Mouse (Mus musculus) intestine, postnatal 0 days (tissue): ENCODE measurements at regions not wholly inside any gene's neighbourhood (a gene's known extent, or its start where the extent isn't known, plus 50 kb on each side); places are given as distances from the start of the nearest gene placed in this dataset.

ENCODE experiments used
- ATAC-seq: fragments of 200-750 bp; cut with Nextera tagmentation; 2 replicates; pipeline ENCODE4 v1.8.0; 2017; ENCODE audit warnings: mild to moderate bottlenecking, moderate TSS enrichment, moderate library complexity
- H3K27ac ChIP-seq: fragments of 300-500 bp; sonication (generic); 2 replicates; pipeline ENCODE4 v1.5.1; 2014; ENCODE audit warnings: mild to moderate bottlenecking, low read depth, low read length, moderate library complexity
- H3K27me3 ChIP-seq: fragments of 300-500 bp; sonication (generic); replicated peaks from 2 replicates; pipeline ENCODE4 v1.6.1; 2014; ENCODE audit warnings: low read length, mixed read lengths; ENCODE audit not compliant: control insufficient read depth, insufficient read depth
- H3K36me3 ChIP-seq: fragments of 300-500 bp; sonication (generic); 2 replicates; pipeline ENCODE4 v1.6.1; 2014; ENCODE audit warnings: mild to moderate bottlenecking, moderate library complexity; ENCODE audit not compliant: control insufficient read depth, insufficient read depth
- H3K4me1 ChIP-seq: fragments of 300-500 bp; sonication (generic); replicated peaks from 2 replicates; pipeline ENCODE4 v1.6.1; 2014; ENCODE audit warnings: antibody characterized with exemption, low read length, mixed read lengths; ENCODE audit not compliant: control insufficient read depth, insufficient read depth
- H3K4me2 ChIP-seq: fragments of 300-500 bp; sonication (generic); replicated peaks from 2 replicates; pipeline ENCODE4 v1.6.1; 2014; ENCODE audit warnings: low read depth, mild to moderate bottlenecking, moderate library complexity
- H3K4me3 ChIP-seq: fragments of 300-500 bp; sonication (generic); 2 replicates; pipeline ENCODE4 v1.5.1; 2014; ENCODE audit warnings: low read depth, low read length
- H3K9ac ChIP-seq: fragments of 300-500 bp; sonication (generic); 2 replicates; pipeline ENCODE4 v1.6.1; 2014; ENCODE audit warnings: mild to moderate bottlenecking, low read depth, low read length
- H3K9me3 ChIP-seq: fragments of 300-500 bp; sonication (generic); 2 replicates; pipeline ENCODE4 v1.6.1; 2016; ENCODE audit warnings: mixed run types; ENCODE audit not compliant: control insufficient read depth
- CTCF ChIP-seq: sonication (generic); IDR thresholded peaks from 2 replicates; pipeline ENCODE4 v1.5.1; 2016; ENCODE audit warnings: low read depth, mild to moderate bottlenecking, control low read depth, antibody characterized with exemption, moderate library complexity
- WGBS: fragments of 180-500 bp; shearing (Covaris S2); extraction: QIAGEN DNeasy Blood & Tissue Kit; methylation state at CpG from one replicate; pipeline ENCODE4 v1.1.7; 2014; 5-methylcytosine and 5-hydroxymethylcytosine counted together

GRCm38 (mm10) chr10:91734691-91735090, 553.6 kb upstream of the Tmpo start:
- Histone ChIP-seq H3K27me3 (no peaks in the 10 kb centered on the region), H3K9ac (no peak overlapping the region), H3K9me3 (no peaks in the 10 kb centered on the region), H3K27ac (no peak overlapping the region), H3K36me3 (no peaks in the 10 kb centered on the region), H3K4me3 (no peak overlapping the region), H3K4me2 (no peak overlapping the region), H3K4me1 (no peaks in the 10 kb centered on the region)
- WGBS = 79% methylated on average over 8 of the region's 8 CpGs
- peak; percentile 29 for TF ChIP-seq CTCF
- ATAC-seq = no peak

GRCm38 (mm10) chr10:91732007-91732589, 551.0 kb upstream of the Tmpo start:
- Histone ChIP-seq H3K9ac (no peak overlapping the region), H3K36me3 (no peaks in the 10 kb centered on the region), H3K27ac (no peak overlapping the region), H3K9me3 (no peaks in the 10 kb centered on the region), H3K4me2 (no peak overlapping the region), H3K4me1 (no peaks in the 10 kb centered on the region), H3K27me3 (no peaks in the 10 kb centered on the region), H3K4me3 (no peak overlapping the region)
- no peak for ATAC-seq
- no peak for TF ChIP-seq CTCF
- WGBS = 56% methylated on average over 9 of the region's 9 CpGs

GRCm38 (mm10) chr10:91730062-91730461, 548.9 kb upstream of the Tmpo start:
- Histone ChIP-seq H3K4me1 (no peaks in the 10 kb centered on the region), H3K9ac (no peak overlapping the region), H3K4me3 (no peak overlapping the region), H3K27ac (no peak overlapping the region), H3K36me3 (no peaks in the 10 kb centered on the region), H3K9me3 (no peaks in the 10 kb centered on the region), H3K4me2 (no peak overlapping the region), H3K27me3 (no peaks in the 10 kb centered on the region)
- 86% methylated on average over 6 of the region's 6 CpGs for WGBS
- no peak for ATAC-seq
- no peak for TF ChIP-seq CTCF

- no peak overlapping the region for H3K9ac ChIP-seq
- H3K4me1 ChIP-seq = no peaks in the 10 kb centered on the region
- H3K27ac ChIP-seq = no peak overlapping the region
- H3K4me3 ChIP-seq = no peak overlapping the region
- H3K4me2 ChIP-seq = no peak overlapping the region
- no peaks in the 10 kb centered on the region for H3K27me3 ChIP-seq
- no peaks in the 10 kb centered on the region for H3K36me3 ChIP-seq
- no peak for ATAC-seq
- WGBS = 87% methylated on average over 9 of the region's 9 CpGs
- no peaks in the 10 kb centered on the region for H3K9me3 ChIP-seq
- no peak for TF ChIP-seq CTCF
Measured at GRCm38 (mm10) chr10:91719561-91720371, 538.7 kb upstream of the Tmpo start.

- ATAC-seq = no peak
- TF ChIP-seq CTCF = no peak
Measured at GRCm38 (mm10) chr10:91716604-91717003, 535.5 kb upstream of the Tmpo start.

GRCm38 (mm10) chr10:91714648-91715047, 533.5 kb upstream of the Tmpo start:
- Histone ChIP-seq H3K4me3 (no peak overlapping the region), H3K4me1 (no peaks in the 10 kb centered on the region), H3K27ac (no peak overlapping the region), H3K4me2 (no peak overlapping the region), H3K36me3 (no peaks in the 10 kb centered on the region), H3K27me3 (no peaks in the 10 kb centered on the region), H3K9me3 (no peaks in the 10 kb centered on the region), H3K9ac (no peak overlapping the region)
- WGBS = 82% methylated on average over 3 of the region's 3 CpGs
- no peak for TF ChIP-seq CTCF
- ATAC-seq = no peak

More at GRCm38 (mm10) chr10:91716604-91717003, 535.5 kb upstream of the Tmpo start:
- Histone ChIP-seq H3K9me3 (no peaks in the 10 kb centered on the region), H3K4me2 (no peak overlapping the region), H3K4me3 (no peak overlapping the region), H3K36me3 (no peaks in the 10 kb centered on the region), H3K4me1 (no peaks in the 10 kb centered on the region), H3K27me3 (no peaks in the 10 kb centered on the region), H3K27ac (no peak overlapping the region), H3K9ac (no peak overlapping the region)
- 92% methylated on average over 7 of the region's 7 CpGs for WGBS
